Mouse (Mus musculus) heart, embryonic 16.5 days (tissue): ENCODE data around the gene Gm10563. TPM values are rescaled to one million over a fixed set of nuclear protein-coding genes. Genes with fewer than 3 reads are reported as not detected.
A peak's percentile ranks its signal among the peaks of the same experiment; 100 is the strongest.
"Not testable (repeated sequence)": the region's sequence is repeated elsewhere in the genome, so short reads cannot be mapped to it uniquely, and the experiment has no call there.

Experiments used
- ATAC-seq: fragments of 200-750 bp; cut with Nextera tagmentation; replicated peaks from 2 replicates; pipeline ENCODE4 v1.8.0; 2017; ENCODE audit warnings: moderate number of reproducible peaks; ENCODE audit not compliant: insufficient read depth, low FRiP score; ENCODE audit errors: extremely low read depth
- H3K27ac ChIP-seq: fragments of 300-500 bp; sonication (generic); 2 replicates; pipeline ENCODE4 v1.5.1; 2014; ENCODE audit warnings: mild to moderate bottlenecking, low read length, control low read depth, moderate library complexity
- H3K27me3 ChIP-seq: fragments of 300-500 bp; sonication (generic); 2 replicates; pipeline ENCODE4 v1.6.1; 2014; ENCODE audit warnings: low read length, mixed read lengths; ENCODE audit not compliant: control insufficient read depth, insufficient read depth
- H3K36me3 ChIP-seq: fragments of 300-500 bp; sonication (generic); 2 replicates; pipeline ENCODE4 v1.6.1; 2014; ENCODE audit not compliant: control insufficient read depth, insufficient read depth
- H3K4me1 ChIP-seq: fragments of 300-500 bp; sonication (generic); 2 replicates; pipeline ENCODE4 v1.6.1; 2014; ENCODE audit warnings: low read length, mixed read lengths; ENCODE audit not compliant: control insufficient read depth, insufficient read depth
- H3K4me2 ChIP-seq: fragments of 300-500 bp; sonication (generic); 2 replicates; pipeline ENCODE4 v1.6.1; 2014; ENCODE audit warnings: low read depth, mild to moderate bottlenecking, control low read depth, low read length
- H3K4me3 ChIP-seq: fragments of 300-500 bp; sonication (generic); 2 replicates; pipeline ENCODE4 v1.5.1; 2014; ENCODE audit warnings: mild to moderate bottlenecking, control low read depth, low read length
- H3K9ac ChIP-seq: fragments of 300-500 bp; sonication (generic); 2 replicates; pipeline ENCODE4 v1.6.1; 2014; ENCODE audit warnings: low read length, control low read depth
- H3K9me3 ChIP-seq: fragments of 300-500 bp; sonication (generic); replicated peaks from 2 replicates; pipeline ENCODE4 v1.6.1; 2016; ENCODE audit warnings: low read length; ENCODE audit not compliant: control insufficient read depth
- WGBS: fragments of 180-500 bp; shearing (Covaris S2); extraction: QIAGEN DNeasy Blood & Tissue Kit; methylation state at CpG from one replicate; pipeline ENCODE4 v1.1.7; 2014; 5-methylcytosine and 5-hydroxymethylcytosine counted together
- polyA plus RNA-seq: library from polyadenylated mRNA; unstranded; fragments of >200 nt; fragmentation: Nextera tagmentation; extraction: Ambion mirVana; gene quantifications from 2 replicates; pipeline ENCODE4 v1.2.1, GENCODE M21; 2015

Gene Gm10563
- polyA plus RNA-seq: not detected in 2 replicates

DNA sequence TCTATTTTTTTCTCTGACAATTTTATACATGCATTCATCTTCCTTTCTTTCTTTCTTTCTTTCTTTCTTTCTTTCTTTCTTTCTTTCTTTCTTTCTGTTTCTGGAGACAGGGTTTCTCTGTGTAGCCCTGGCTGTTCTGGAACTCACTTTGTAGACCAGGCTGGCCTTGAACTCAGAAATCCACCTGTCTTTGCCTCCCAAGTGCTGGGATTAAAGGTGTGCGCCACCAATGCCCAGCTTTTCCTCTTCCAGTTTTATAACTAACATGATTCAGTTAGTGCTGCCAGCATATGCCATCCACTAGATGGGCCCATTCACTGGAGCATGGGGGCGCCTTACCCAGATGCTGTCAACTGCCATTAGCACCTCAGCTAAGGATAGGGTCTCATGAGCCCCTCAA, at the start of gene Gm10563:
Gene Gm10563, minus strand, starts transcription at position 101 of the 400 bp plus-strand sequence.
- not testable (repeated sequence) for H3K9me3 ChIP-seq, H3K4me3 ChIP-seq, H3K4me1 ChIP-seq, ATAC-seq, H3K9ac ChIP-seq, H3K27ac ChIP-seq, H3K4me2 ChIP-seq, H3K27me3 ChIP-seq
- peaks cover 58% of the 10 kb centered on the region for H3K36me3 ChIP-seq
- 94% methylated on average over 2 of the region's 2 CpGs for WGBS

GRCm38 (mm10) chr4:155694482-155695401, 49.5 kb upstream of the Gm10563 start:
- Histone ChIP-seq H3K27ac (no peak overlapping the region), H3K36me3 (no peaks in the 10 kb centered on the region)

DNA sequence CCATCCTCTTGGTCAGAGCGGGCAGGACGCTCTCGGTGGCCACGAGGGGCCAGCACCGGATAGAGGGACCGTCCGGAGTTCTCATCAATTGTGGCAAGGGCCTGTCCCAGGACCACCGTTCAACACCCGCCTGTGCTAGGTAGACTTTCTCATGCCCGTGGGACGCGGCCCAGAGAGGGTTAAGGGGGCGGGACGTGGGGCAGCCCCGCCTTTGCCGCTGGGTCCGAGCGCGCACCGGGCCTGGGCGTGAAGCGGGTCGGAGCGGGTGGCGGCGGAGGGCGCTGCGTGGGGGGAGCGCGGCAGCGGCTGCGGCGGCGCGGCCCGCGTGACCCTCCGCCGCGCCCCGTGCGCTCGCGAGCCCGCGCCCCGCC, 48.9 kb upstream of the Gm10563 start, which contains the start of gene Fndc10:
Gene Fndc10, plus strand, starts transcription at position 232 of the 371 bp plus-strand sequence.
- WGBS: under 1% methylated on average over 31 of the region's 47 CpGs
- Histone ChIP-seq H3K27me3 (0 out of 2 replicates have a peak, but pooled peaks cover 7% of the 10 kb centered on the region), H3K9me3 (no peaks in the 10 kb centered on the region), H3K4me3 (peak within 1 kb of the TSS; percentile 79), H3K36me3 (no peaks in the 10 kb centered on the region), H3K9ac (peak within 1 kb of the TSS; percentile 79), H3K27ac (no peak within 1 kb of the TSS), H3K4me1 (no peaks in the 10 kb centered on the region), H3K4me2 (peak within 1 kb of the TSS; percentile 95)
- ATAC-seq: peak; percentile 74

More at GRCm38 (mm10) chr4:155694482-155695401, 49.5 kb upstream of the Gm10563 start:
- H3K4me1 ChIP-seq: no peaks in the 10 kb centered on the region
- H3K4me2 ChIP-seq: peak overlapping the region; percentile 95
- ATAC-seq: peak; percentile 77
- WGBS: 1% methylated on average over 92 of the region's 92 CpGs
- no peaks in the 10 kb centered on the region for H3K9me3 ChIP-seq
- H3K9ac ChIP-seq: peak overlapping the region; percentile 79
- H3K4me3 ChIP-seq: peak overlapping the region; percentile 79
- 0 out of 2 replicates have a peak, but pooled peaks cover 7% of the 10 kb centered on the region for H3K27me3 ChIP-seq

GRCm38 (mm10) chr4:155692421-155692820, 47.2 kb upstream of the Gm10563 start:
- Histone ChIP-seq H3K4me2 (no peak overlapping the region), H3K27me3 (0 out of 2 replicates have a peak, but pooled peaks cover 7% of the 10 kb centered on the region), H3K4me3 (no peak overlapping the region), H3K4me1 (no peaks in the 10 kb centered on the region), H3K27ac (no peak overlapping the region), H3K9me3 (no peaks in the 10 kb centered on the region), H3K36me3 (no peaks in the 10 kb centered on the region), H3K9ac (no peak overlapping the region)
- 94% methylated on average over 3 of the region's 3 CpGs for WGBS
- ATAC-seq: no peak

DNA sequence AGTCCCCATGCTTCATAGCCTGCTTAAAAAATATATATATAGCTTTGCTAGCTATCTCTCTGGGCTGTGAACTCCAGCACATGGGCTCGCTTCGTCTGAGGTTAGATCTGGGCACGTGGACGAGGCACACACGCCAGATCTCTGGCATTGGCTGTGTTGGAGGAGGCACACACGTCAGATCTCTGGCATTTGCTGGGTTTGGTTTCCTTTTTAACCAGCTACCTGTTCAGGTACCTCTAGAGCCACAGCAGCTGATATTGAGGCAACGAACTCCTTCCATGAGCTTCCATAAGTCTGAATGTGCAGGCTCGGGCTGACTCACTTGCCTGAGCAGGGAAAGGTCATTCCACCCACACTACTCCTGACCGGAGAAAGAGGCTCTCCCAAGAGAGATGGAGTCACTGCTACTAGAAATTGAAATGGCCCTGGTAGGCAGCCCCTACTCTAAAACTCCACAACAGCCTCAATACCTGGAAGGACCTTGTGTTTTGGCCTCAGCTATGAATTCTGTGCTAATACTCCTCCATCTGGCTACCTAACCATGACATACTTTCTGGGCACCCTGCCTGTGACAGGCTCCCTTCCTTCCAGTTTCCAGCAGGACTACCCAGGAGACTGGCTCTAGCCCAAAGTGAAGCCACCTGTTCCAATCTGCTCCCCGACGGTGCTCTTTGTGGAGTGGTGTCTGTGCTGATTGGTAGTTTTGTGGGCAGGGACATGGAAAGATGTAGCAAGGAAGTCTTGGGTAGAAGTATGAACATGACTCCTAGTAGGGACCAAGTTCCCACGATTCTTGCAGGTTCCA, 45.6 kb upstream of the Gm10563 start:
- Histone ChIP-seq H3K4me3 (no peak overlapping the region), H3K27me3 (peaks cover 7% of the 10 kb centered on the region; the same call in 1 of the 2 replicates), H3K4me2 (no peak overlapping the region), H3K4me1 (no peaks in the 10 kb centered on the region), H3K36me3 (no peaks in the 10 kb centered on the region), H3K9me3 (no peaks in the 10 kb centered on the region), H3K27ac (no peak overlapping the region), H3K9ac (no peak overlapping the region)
- no peak for ATAC-seq
- WGBS: 67% methylated on average over 12 of the region's 12 CpGs

DNA sequence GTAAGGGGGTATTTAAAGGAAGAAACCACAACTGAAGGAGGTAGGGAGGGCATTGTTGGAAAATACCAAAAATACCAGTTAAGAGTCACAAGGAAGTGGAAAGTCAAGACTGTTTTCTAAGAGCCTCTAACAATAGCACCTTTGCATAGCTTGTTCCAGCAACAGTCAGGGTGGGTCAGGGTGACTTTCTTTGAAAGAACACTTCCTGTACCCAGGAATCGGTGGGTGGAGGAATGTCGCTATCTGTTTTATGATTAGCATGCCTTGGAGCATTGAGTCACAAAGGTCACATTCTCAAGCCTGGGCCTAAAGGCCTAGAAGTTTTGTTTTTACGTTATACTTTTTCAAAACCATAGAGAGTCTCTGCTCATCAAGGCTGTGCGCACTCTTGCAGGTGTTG, 42.6 kb upstream of the Gm10563 start:
- 70% methylated on average over 4 of the region's 4 CpGs for WGBS
- H3K4me2 ChIP-seq, H3K9ac ChIP-seq, H3K4me1 ChIP-seq, H3K4me3 ChIP-seq, H3K27me3 ChIP-seq, H3K36me3 ChIP-seq, H3K27ac ChIP-seq, ATAC-seq, H3K9me3 ChIP-seq: not testable (repeated sequence)

DNA sequence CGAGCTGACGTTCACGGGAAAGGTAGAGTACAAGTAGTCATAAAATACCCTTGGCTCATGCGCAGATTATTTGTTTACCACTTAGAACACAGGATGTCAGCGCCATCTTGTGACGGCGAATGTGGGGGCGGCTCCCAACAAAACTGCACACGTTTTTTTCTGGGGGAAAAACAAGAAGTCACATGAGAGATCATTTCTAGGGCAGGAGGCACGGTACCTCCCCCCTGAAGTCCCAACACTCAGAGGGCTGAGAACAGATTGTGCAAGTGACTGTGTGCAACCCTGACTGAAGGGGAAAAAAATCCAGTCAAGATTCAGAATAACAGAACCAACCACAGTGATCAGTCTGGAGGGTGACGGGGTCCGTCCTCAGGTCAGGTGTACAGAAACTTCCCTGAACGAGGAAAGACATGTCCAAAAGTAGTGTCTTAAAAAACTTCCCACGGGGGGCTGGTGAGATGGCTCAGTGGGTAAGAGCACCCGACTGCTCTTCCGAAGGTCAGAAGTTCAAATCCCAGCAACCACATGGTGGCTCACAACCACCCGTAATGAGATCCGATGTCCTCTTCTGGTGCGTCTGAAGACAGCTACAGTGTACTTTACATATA, 38.6 kb upstream of the Gm10563 start:
- H3K27me3 ChIP-seq, H3K27ac ChIP-seq, H3K9me3 ChIP-seq, H3K4me2 ChIP-seq, H3K4me1 ChIP-seq, H3K9ac ChIP-seq, H3K4me3 ChIP-seq, H3K36me3 ChIP-seq, ATAC-seq: not testable (repeated sequence)
- WGBS: 83% methylated on average over 15 of the region's 19 CpGs

DNA sequence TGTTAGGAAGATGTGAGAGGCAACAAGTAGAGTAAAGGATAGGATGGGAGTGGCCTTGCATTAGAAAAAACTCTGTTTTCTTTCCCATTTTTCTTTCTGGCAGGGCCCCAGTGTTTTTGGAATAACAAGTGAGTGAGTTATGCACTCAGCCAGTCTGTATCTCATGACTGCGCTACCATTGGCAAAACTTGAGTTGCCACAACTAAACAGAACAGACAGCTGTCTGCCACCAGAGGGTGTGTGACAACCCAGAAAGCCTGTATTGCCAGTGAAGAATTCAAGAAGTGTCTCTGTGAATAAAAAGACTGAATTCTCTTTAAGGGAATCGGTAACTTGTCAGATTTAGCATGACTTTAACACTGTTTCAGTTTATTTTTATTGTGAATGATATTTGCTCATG, 30.8 kb upstream of the Gm10563 start:
- Histone ChIP-seq H3K9me3 (no peaks in the 10 kb centered on the region), H3K27me3 (no peaks in the 10 kb centered on the region), H3K4me1 (no peaks in the 10 kb centered on the region), H3K4me2 (no peak overlapping the region), H3K36me3 (no peaks in the 10 kb centered on the region), H3K9ac (no peak overlapping the region), H3K4me3 (no peak overlapping the region), H3K27ac (no peak overlapping the region)
- ATAC-seq: no peak
- 70% methylated on average over 2 of the region's 2 CpGs for WGBS
